Mouse (Mus musculus): Measurements from ENCODE around the gene Igf1r.

- TF ChIP-seq GATA1 (IDR thresholded peaks at IDR 0.05; ENCODE audit: low read length) = no peak
- no peak for TF ChIP-seq TAL1 (IDR thresholded peaks at IDR 0.05; ENCODE audit: low read length)
Measured at GRCm38 (mm10) chr7:67961567-67962267, 9.1 kb downstream of the Igf1r start.
